Mouse (Mus musculus): ENCODE measurements around the gene Ogn. TPM values are rescaled to one million over a fixed set of nuclear protein-coding genes. Genes with fewer than 3 reads are reported as not detected.
"Not testable (repeated sequence)": the region's sequence is repeated elsewhere in the genome, so short reads cannot be mapped to it uniquely, and the experiment has no call there.

The Ogn gene
- polyA plus RNA-seq, 1 experiment: 7.6 TPM

- Histone ChIP-seq H3K4me1 (ENCODE audit: control insufficient read depth, insufficient read depth, low read length) (no peaks in the 10 kb centered on the region), H3K4me3 (ENCODE audit: insufficient read depth, low read length) (no peak overlapping the region), H3K27ac (ENCODE audit: insufficient read depth, low read length) (no peak overlapping the region)
- TF ChIP-seq CTCF (IDR thresholded peaks at IDR 0.05; ENCODE audit: extremely low read depth, insufficient read depth, low read length): no peak
- no peak for TF ChIP-seq POLR2A (IDR thresholded peaks at IDR 0.05; ENCODE audit: extremely low read depth, insufficient read depth, low read length)
Observed at GRCm38 (mm10) chr13:49586062-49586461, 21.8 kb upstream of the Ogn start.

DNA sequence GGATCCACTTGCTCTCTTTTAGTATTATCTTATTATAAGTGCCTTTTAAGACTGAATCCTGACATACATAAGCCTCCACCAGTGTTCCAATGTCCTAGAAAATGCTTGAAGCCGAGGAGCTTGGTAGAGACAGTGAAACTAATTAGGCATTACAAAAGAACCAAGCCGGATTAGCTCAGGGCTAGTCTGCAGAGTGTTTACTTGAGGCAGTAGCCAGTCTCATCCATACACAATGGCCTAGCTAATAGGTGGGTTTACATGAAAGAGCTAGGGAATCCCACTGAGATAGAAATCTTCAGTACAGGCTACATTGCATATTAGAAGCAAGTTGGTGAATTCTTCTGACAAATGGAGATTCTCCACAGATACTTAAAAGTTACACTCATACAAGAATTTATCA is 5.3 kb upstream of the Ogn start:
- not testable (repeated sequence) for H3K4me3 ChIP-seq (ENCODE audit: insufficient read depth, low read length); H3K27ac ChIP-seq (ENCODE audit: insufficient read depth, low read length); H3K4me1 ChIP-seq (ENCODE audit: control insufficient read depth, insufficient read depth, low read length)

GRCm38 (mm10) chr13:49603603-49604002 is 4.2 kb upstream of the Ogn start:
- Histone ChIP-seq H3K4me1 (ENCODE audit: control insufficient read depth, insufficient read depth, low read length) (no peaks in the 10 kb centered on the region), H3K4me3 (ENCODE audit: insufficient read depth, low read length) (no peak overlapping the region), H3K27ac (ENCODE audit: insufficient read depth, low read length) (no peak overlapping the region)
- no peak for TF ChIP-seq CTCF (IDR thresholded peaks at IDR 0.05; ENCODE audit: extremely low read depth, insufficient read depth, low read length)
- TF ChIP-seq POLR2A (IDR thresholded peaks at IDR 0.05; ENCODE audit: extremely low read depth, insufficient read depth, low read length): no peak

GRCm38 (mm10) chr13:49608589-49609322 is 910 bp downstream of the Ogn start:
- TF ChIP-seq POLR2A (IDR thresholded peaks at IDR 0.05; ENCODE audit: extremely low read depth, insufficient read depth, low read length) (no peak), CTCF (IDR thresholded peaks at IDR 0.05; ENCODE audit: extremely low read depth, insufficient read depth, low read length) (no peak)
- Histone ChIP-seq H3K27ac (ENCODE audit: insufficient read depth, low read length) (no peak overlapping the region), H3K4me3 (ENCODE audit: insufficient read depth, low read length) (no peak overlapping the region), H3K4me1 (ENCODE audit: control insufficient read depth, insufficient read depth, low read length) (no peaks in the 10 kb centered on the region)

DNA sequence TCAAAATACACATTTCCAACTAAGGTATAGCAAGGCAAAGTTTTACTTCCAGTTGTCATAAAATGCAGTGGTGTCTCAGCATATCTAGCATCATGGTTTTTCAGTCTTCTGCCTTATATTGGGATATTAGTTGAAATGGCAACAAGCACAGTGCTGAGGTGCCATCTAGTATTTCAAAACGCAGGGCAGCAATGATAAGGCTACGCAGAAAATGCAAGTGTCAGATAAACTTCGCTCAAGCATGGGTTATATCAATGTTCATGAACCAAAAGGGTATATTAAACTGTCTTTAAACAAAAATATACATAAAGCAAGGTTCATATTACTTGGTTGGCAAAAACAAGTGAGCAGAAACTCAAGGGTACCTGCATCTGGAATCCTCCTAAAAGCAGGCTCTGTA is 9.2 kb downstream of the Ogn start:
- TF ChIP-seq CTCF (IDR thresholded peaks at IDR 0.05; ENCODE audit: extremely low read depth, insufficient read depth, low read length) (no peak), POLR2A (IDR thresholded peaks at IDR 0.05; ENCODE audit: extremely low read depth, insufficient read depth, low read length) (no peak)
- no peak overlapping the region for H3K27ac ChIP-seq (ENCODE audit: insufficient read depth, low read length)

GRCm38 (mm10) chr13:49618365-49618764 is 10.5 kb downstream of the Ogn start:
- no peak overlapping the region for H3K4me3 ChIP-seq (ENCODE audit: insufficient read depth, low read length)
- H3K27ac ChIP-seq (ENCODE audit: insufficient read depth, low read length): no peak overlapping the region
- H3K4me1 ChIP-seq (ENCODE audit: control insufficient read depth, insufficient read depth, low read length): no peaks in the 10 kb centered on the region
- TF ChIP-seq POLR2A (IDR thresholded peaks at IDR 0.05; ENCODE audit: extremely low read depth, insufficient read depth, low read length) (no peak), CTCF (IDR thresholded peaks at IDR 0.05; ENCODE audit: extremely low read depth, insufficient read depth, low read length) (no peak)

More for the DNA sequence above, 9.2 kb downstream of the Ogn start:
- no peaks in the 10 kb centered on the region for H3K4me1 ChIP-seq (ENCODE audit: control insufficient read depth, insufficient read depth, low read length)
- no peak overlapping the region for H3K4me3 ChIP-seq (ENCODE audit: insufficient read depth, low read length)

GRCm38 (mm10) chr13:49623216-49623615 is 15.4 kb downstream of the Ogn start:
- no peak overlapping the region for H3K4me3 ChIP-seq (ENCODE audit: insufficient read depth, low read length)
- H3K4me1 ChIP-seq (ENCODE audit: control insufficient read depth, insufficient read depth, low read length): no peaks in the 10 kb centered on the region
- H3K27ac ChIP-seq (ENCODE audit: insufficient read depth, low read length): no peak overlapping the region
- no peak for TF ChIP-seq CTCF (IDR thresholded peaks at IDR 0.05; ENCODE audit: extremely low read depth, insufficient read depth, low read length)

GRCm38 (mm10) chr13:49628167-49628566 is 20.3 kb downstream of the Ogn start:
- Histone ChIP-seq H3K27ac (ENCODE audit: insufficient read depth, low read length) (no peak overlapping the region), H3K4me3 (ENCODE audit: insufficient read depth, low read length) (no peak overlapping the region), H3K4me1 (ENCODE audit: control insufficient read depth, insufficient read depth, low read length) (no peaks in the 10 kb centered on the region)
- TF ChIP-seq POLR2A (IDR thresholded peaks at IDR 0.05; ENCODE audit: extremely low read depth, insufficient read depth, low read length): no peak
- TF ChIP-seq CTCF (IDR thresholded peaks at IDR 0.05; ENCODE audit: extremely low read depth, insufficient read depth, low read length): no peak

GRCm38 (mm10) chr13:49629076-49629475 is 21.2 kb downstream of the Ogn start:
- no peaks in the 10 kb centered on the region for H3K4me1 ChIP-seq (ENCODE audit: control insufficient read depth, insufficient read depth, low read length)
- H3K27ac ChIP-seq (ENCODE audit: insufficient read depth, low read length): no peak overlapping the region
- no peak overlapping the region for H3K4me3 ChIP-seq (ENCODE audit: insufficient read depth, low read length)
- TF ChIP-seq POLR2A (IDR thresholded peaks at IDR 0.05; ENCODE audit: extremely low read depth, insufficient read depth, low read length) (no peak), CTCF (IDR thresholded peaks at IDR 0.05; ENCODE audit: extremely low read depth, insufficient read depth, low read length) (no peak)

DNA sequence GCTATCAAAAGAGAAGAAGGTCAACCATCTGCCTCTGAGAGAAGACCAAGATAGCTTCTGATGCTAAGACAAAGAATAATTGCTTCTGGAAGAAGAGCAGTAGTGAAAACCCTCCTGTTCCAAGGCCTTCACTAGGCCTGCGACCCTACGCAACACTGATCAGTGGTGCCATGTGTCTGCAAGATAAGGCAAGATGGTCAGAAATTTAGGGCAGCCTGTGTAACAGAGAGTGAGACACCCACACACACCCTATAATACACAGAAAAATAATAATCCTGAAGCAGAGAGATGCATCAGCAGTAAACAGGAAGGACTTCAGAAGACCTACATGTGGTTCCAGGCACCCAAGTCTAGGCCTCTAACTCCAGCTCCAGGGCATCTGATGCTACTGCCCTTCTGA is 32.1 kb downstream of the Ogn start:
- TF ChIP-seq POLR2A (IDR thresholded peaks at IDR 0.05; ENCODE audit: extremely low read depth, insufficient read depth, low read length) (no peak), CTCF (IDR thresholded peaks at IDR 0.05; ENCODE audit: extremely low read depth, insufficient read depth, low read length) (no peak)
- H3K4me3 ChIP-seq (ENCODE audit: insufficient read depth, low read length): no peak overlapping the region
- no peaks in the 10 kb centered on the region for H3K4me1 ChIP-seq (ENCODE audit: control insufficient read depth, insufficient read depth, low read length)
- no peak overlapping the region for H3K27ac ChIP-seq (ENCODE audit: insufficient read depth, low read length)

All from cortical plate, adult 2 months (tissue).